Mouse (Mus musculus) small intestine, adult 2 months (tissue): Measurements from ENCODE around the gene Zfp934. TPM values are rescaled to one million over a fixed set of nuclear protein-coding genes. Genes with fewer than 3 reads are reported as not detected.

Source experiments
- polyA plus RNA-seq: library from polyadenylated mRNA; depleted of rRNA; stranded (reverse); fragments of >200 nt; gene quantifications from 2 replicates; pipeline ENCODE4 v1.2.3, GENCODE M21; 2012; rRNA removed

Zfp934 gene
- polyA plus RNA-seq, 1 experiment, result 0.47 TPM

Other genes with a start within 250 kb of the Zfp934 start
- gene Gm3604, start 188.0 kb downstream of the Zfp934 start, polyA plus RNA-seq, result 0.04 and 0.05 TPM in 2 replicates
- gene Gm49359, start 104.4 kb downstream of the Zfp934 start, polyA plus RNA-seq, result 0.06 and 0.10 TPM in 2 replicates
- not detected in 2 replicates for gene Zfp935, start 12.7 kb downstream of the Zfp934 start, polyA plus RNA-seq
- gene 6720489N17Rik, start 53.0 kb upstream of the Zfp934 start, polyA plus RNA-seq, result not detected in 2 replicates
- gene Platr25, start 189.5 kb upstream of the Zfp934 start, polyA plus RNA-seq, result 0.08 and 0.09 TPM in 2 replicates
- not detected in 2 replicates for gene Gm5141, start 214.6 kb upstream of the Zfp934 start, polyA plus RNA-seq